In the genomic region with DNA sequence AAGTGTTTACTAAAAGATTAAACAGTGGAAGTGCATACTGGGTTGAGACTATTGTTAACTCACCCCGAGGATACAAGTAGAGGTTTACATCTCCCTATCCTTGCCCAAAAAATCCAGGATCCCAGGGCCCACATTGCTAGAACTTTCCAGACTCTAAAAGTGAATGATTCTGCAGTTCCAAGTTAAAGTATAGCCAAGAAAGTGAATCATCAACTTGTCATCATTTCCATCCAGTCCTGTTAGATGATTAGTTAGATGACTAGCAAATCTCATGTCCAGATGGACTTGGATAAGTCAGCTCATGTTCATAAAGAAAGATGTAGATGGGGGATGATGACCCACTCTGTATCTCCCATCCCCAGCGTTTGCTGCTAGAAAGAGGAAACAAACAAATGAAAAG, we compare ENCODE assay signal across 11 mouse cellular contexts.
"Had no signal": no experiment of that assay in that cellular context is flagged by ENCODE, and none has a peak within 500 bp of the region (broad histone marks: within the 10 kb centered on the region; RNA-seq: fewer than 3 reads in every experiment).

No protein-coding gene starts in this region.

- DNase-seq: liver, postnatal 0 days; lung, adult 2 months; lung, postnatal 14 days; lung, postnatal 36 days; retina, postnatal 1 day; right cerebral cortex, adult 18-20 months; right cerebral cortex, postnatal 25 days; right cerebral cortex, postnatal 4 days; thymus, adult 2 months; thymus, postnatal 25 days; thymus, postnatal 4 days had no signal
